Mouse (Mus musculus) lung, adult 2 months (tissue): Measurements from ENCODE around the gene Carhsp1.

Experiments
- CTCF ChIP-seq: fragments of 200-500 bp; IDR thresholded peaks from 2 replicates; pipeline ENCODE4 v1.5.1; 2011; ENCODE audit warnings: mild to moderate bottlenecking, low read length, control low read depth; ENCODE audit not compliant: insufficient read depth
- POLR2A ChIP-seq: fragments of 200-500 bp; IDR thresholded peaks from 2 replicates; pipeline ENCODE4 v1.6.1; 2011; ENCODE audit warnings: low read depth, mild to moderate bottlenecking, control low read depth, low read length, borderline replicate concordance; ENCODE audit errors: extremely low read depth

- TF ChIP-seq CTCF (no peak), POLR2A (no peak)
Measured at GRCm38 (mm10) chr16:8667814-8668213, 4.1 kb downstream of the Carhsp1 start.
